Comparison of ENCODE assay signal across 8 mouse cellular contexts in the genomic region with DNA sequence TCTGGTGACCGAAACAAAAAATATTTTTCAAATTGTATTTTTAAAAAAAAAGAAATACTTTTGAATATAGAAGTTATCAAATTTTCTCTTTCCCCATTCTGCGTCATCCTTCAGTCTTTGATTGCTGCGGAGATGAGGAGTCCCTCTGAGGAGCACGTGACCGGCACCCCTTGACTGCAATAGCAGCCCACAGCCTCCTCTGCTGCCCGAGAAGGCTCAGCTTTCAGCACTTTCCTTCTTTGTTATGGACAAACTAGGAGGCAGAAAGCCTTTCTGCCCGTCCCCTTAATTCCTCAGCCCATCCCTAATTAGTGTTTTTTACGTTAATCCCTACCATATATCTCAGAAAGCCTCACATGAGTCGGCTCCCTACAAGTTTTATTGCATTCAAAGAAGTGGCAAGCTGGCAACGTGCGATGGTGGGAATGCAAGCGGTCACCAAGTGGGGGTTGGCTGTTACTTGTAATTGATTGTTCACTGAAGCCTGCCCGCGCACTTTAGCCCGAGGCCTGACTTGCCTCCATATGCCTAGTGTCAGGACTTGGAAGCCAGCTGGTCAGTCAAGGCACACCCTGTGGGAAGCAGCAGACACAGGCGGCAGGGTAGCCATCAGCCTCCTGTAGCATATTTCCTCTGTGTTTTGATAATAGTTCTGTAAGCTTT.
DNase-seq lines count a peak whose midpoint lies in the region; ATAC-seq lines count a peak whose summit lies in the region.

No protein-coding gene starts in this region.

- peak overlapping the region; percentile 71; the same call in 1 of the 2 replicates for H3K27ac ChIP-seq in heart, embryonic 10.5 days
- no peak overlapping the region for H3K27ac ChIP-seq in forebrain, embryonic 15.5 days (replicated peaks)
- H3K27ac ChIP-seq in midbrain, embryonic 13.5 days: peak overlapping the region; percentile 10; the same call in 1 of the 2 replicates

- H3K4me3 ChIP-seq in heart, embryonic 10.5 days: peak overlapping the region; percentile 43
- H3K4me3 ChIP-seq in forebrain, embryonic 15.5 days: 0 out of 2 replicates have a peak overlapping the region, but pooled peaks have one; percentile 3
- 0 out of 2 replicates have a peak overlapping the region, but pooled peaks have one; percentile 11 for H3K4me3 ChIP-seq in midbrain, embryonic 13.5 days (replicated peaks)

- H3K9me3 ChIP-seq in heart, embryonic 10.5 days: no peaks in the 10 kb centered on the region
- no peaks in the 10 kb centered on the region for H3K9me3 ChIP-seq in forebrain, embryonic 15.5 days
- no peaks in the 10 kb centered on the region for H3K9me3 ChIP-seq in midbrain, embryonic 13.5 days

- no peaks in the 10 kb centered on the region for H3K36me3 ChIP-seq in heart, embryonic 10.5 days
- no peaks in the 10 kb centered on the region for H3K36me3 ChIP-seq in forebrain, embryonic 15.5 days
- H3K36me3 ChIP-seq in midbrain, embryonic 13.5 days: no peaks in the 10 kb centered on the region

- H3K27me3 ChIP-seq in heart, embryonic 10.5 days (ENCODE audit: insufficient read depth, poor library complexity, severe bottlenecking): no peaks in the 10 kb centered on the region
- peaks cover 9% of the 10 kb centered on the region; the same call in 1 of the 2 replicates for H3K27me3 ChIP-seq in forebrain, embryonic 15.5 days
- no peaks in the 10 kb centered on the region for H3K27me3 ChIP-seq in midbrain, embryonic 13.5 days

- H3K4me1 ChIP-seq in heart, embryonic 10.5 days: peaks cover 10% of the 10 kb centered on the region; the same call in 1 of the 2 replicates
- peaks cover 17% of the 10 kb centered on the region for H3K4me1 ChIP-seq in forebrain, embryonic 15.5 days
- H3K4me1 ChIP-seq in midbrain, embryonic 13.5 days (replicated peaks): peaks cover 30% of the 10 kb centered on the region

- DNase-seq in heart, embryonic 10.5 days (ENCODE audit: low spot score): peak; percentile 80
- DNase-seq in heart, adult 18-20 months: no peak
- no peak for DNase-seq in gastrocnemius, adult 18-20 months (ENCODE audit: low spot score)
- DNase-seq in adipocyte (ENCODE audit: low spot score): no peak

- 12% methylated on average over 16 of the region's 16 CpGs for WGBS in heart, embryonic 10.5 days
- WGBS in forebrain, embryonic 15.5 days: 5% methylated on average over 16 of the region's 16 CpGs
- WGBS in midbrain, embryonic 13.5 days: 6% methylated on average over 16 of the region's 16 CpGs

- H3K9ac ChIP-seq in forebrain, embryonic 15.5 days (replicated peaks): no peak overlapping the region
- no peak overlapping the region for H3K9ac ChIP-seq in midbrain, embryonic 13.5 days (replicated peaks)

- ATAC-seq in cerebellum, adult (ENCODE audit: insufficient number of reproducible peaks, low FRiP score, low TSS enrichment): peak; percentile 81
- ATAC-seq in forebrain, embryonic 15.5 days (replicated peaks): peak; percentile 87
- ATAC-seq in midbrain, embryonic 13.5 days: peak; percentile 85
- no peak for ATAC-seq in CD4-positive, CD25-positive, alpha-beta regulatory T cell, adult 4 months

- peak overlapping the region; percentile 36 for H3K4me2 ChIP-seq in forebrain, embryonic 15.5 days (replicated peaks)
- H3K4me2 ChIP-seq in midbrain, embryonic 13.5 days (replicated peaks): peak overlapping the region; percentile 39
